ENCODE assay signal across 9 mouse cellular contexts in the genomic region with DNA sequence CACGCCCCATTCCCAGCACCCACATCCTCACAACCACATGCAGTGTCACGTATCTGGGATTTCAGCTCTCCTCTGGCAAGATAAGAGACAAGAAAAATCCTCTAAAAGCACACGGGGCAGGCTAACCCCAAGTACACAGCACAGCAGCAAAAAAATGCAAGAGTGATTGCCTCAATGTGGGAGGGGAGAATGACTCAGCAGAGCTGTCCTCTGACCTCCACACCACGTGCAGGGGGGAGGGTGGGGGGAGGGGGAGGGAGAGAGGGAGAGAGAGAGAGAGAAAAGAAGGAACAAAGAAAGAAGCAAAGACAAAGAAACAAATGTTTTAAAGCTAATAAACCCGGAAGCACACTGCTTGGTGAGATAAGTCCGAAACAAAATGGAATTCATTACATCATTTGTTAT. TPM values are rescaled to one million over a fixed set of nuclear protein-coding genes. Genes with fewer than 3 reads are reported as not detected.
A peak's percentile ranks its signal among the peaks of the same experiment; 100 is the strongest.
DNase-seq lines count a peak whose midpoint lies in the region; ATAC-seq and TF ChIP-seq lines count a peak whose summit lies in the region.
"Had no signal": no experiment of that assay in that cellular context is flagged by ENCODE, and none has a peak within 500 bp of the region (broad histone marks: within the 10 kb centered on the region; RNA-seq: fewer than 3 reads in every experiment).

No protein-coding gene starts in this region.

- peak overlapping the region; percentile 95 for H3K27ac ChIP-seq in ES-E14 (ENCODE audit: insufficient read depth, low read depth, low read length, poor library complexity, severe bottlenecking)
- H3K27ac ChIP-seq in liver, embryonic 14.5 days = peak overlapping the region; percentile 95

- H3K9ac ChIP-seq in ES-E14 (ENCODE audit: insufficient read depth, low read depth, low read length, poor library complexity, severe bottlenecking) = peak overlapping the region; percentile 82
- peak overlapping the region; percentile 49 for H3K9ac ChIP-seq in liver, embryonic 14.5 days (replicated peaks)

- peak overlapping the region; percentile 35 to 45 for H3K4me3 ChIP-seq in ES-E14 (ENCODE audit: insufficient read depth in 1 of 2, low read depth in 1 of 2, low read length in 2 of 2, poor library complexity in 1 of 2, severe bottlenecking in 1 of 2)
- peak overlapping the region; percentile 53 to 63 for H3K4me3 ChIP-seq in liver, embryonic 14.5 days (ENCODE audit: insufficient read depth in 1 of 2, low read depth in 2 of 2, low read length in 2 of 2)

- no peaks in the 10 kb centered on the region for H3K27me3 ChIP-seq in liver, embryonic 14.5 days (ENCODE audit: control insufficient read depth, insufficient read depth, low read length)

- peak; percentile 50 for ATAC-seq in liver, embryonic 14.5 days (ENCODE audit: insufficient read depth)
- no peak; the same call in 1 of the 2 replicates for ATAC-seq in frontal cortex, adult (ENCODE audit: low TSS enrichment)

- peak overlapping the region; percentile 56 for H3K4me2 ChIP-seq in liver, embryonic 14.5 days (ENCODE audit: low read depth)

- no peaks in the 10 kb centered on the region for H3K36me3 ChIP-seq in ES-E14 (ENCODE audit: control insufficient read depth, insufficient read depth, low read length, poor library complexity, severe bottlenecking)
- H3K36me3 ChIP-seq in liver, embryonic 14.5 days (replicated peaks; ENCODE audit: control insufficient read depth, insufficient read depth, low read depth) = no peaks in the 10 kb centered on the region

- DNase-seq in kidney, adult 11 months = peak; percentile 10
- DNase-seq in kidney, postnatal 10 days = no peak
- peak; percentile 75 for DNase-seq in ES-E14 (ENCODE audit: low read depth, low spot score)
- DNase-seq in embryo, embryonic 10 days (ENCODE audit: low spot score) = peak; percentile 72
- DNase-seq in liver, embryonic 14.5 days (ENCODE audit: low read depth in 3 of 3, low spot score in 3 of 3) = peak; percentile 81 to 83 (median 82)
- no peak for DNase-seq in B cell, adult 2 months
- no peak for DNase-seq in right cerebral cortex, postnatal 36 days (ENCODE audit: low spot score in 2 of 2)

- TF ChIP-seq EP300 in liver, embryonic 14.5 days (IDR thresholded peaks at IDR 0.05; ENCODE audit: low read depth) = peak; percentile 61; the same call in 1 of the 2 replicates

- no peaks in the 10 kb centered on the region for H3K9me3 ChIP-seq in ES-E14 (ENCODE audit: control insufficient read depth, insufficient read depth, low read depth, low read length)
- H3K9me3 ChIP-seq in liver, embryonic 14.5 days (ENCODE audit: control insufficient read depth, low read length) = no peaks in the 10 kb centered on the region

- in situ Hi-C loops in ES-E14 (cut with MboI; ENCODE audit: low sequenced_read_pairs in 2 of 2, unreplicated experiment in 2 of 2) = no loop called here

- WGBS in liver, embryonic 14.5 days (ENCODE audit: insufficient replicate concordance) = 8% methylated on average over 6 of the region's 6 CpGs

- peaks cover 16 to 23% of the 10 kb centered on the region in 2 experiments; a peak in 3 of 4 replicates for H3K4me1 ChIP-seq in ES-E14 (ENCODE audit: control insufficient read depth in 2 of 2, insufficient read depth in 2 of 2, low read length in 2 of 2, poor library complexity in 1 of 2)
- peaks cover 47 to 58% of the 10 kb centered on the region in 2 experiments for H3K4me1 ChIP-seq in liver, embryonic 14.5 days (replicated peaks; ENCODE audit: control insufficient read depth in 2 of 2, insufficient read depth in 2 of 2, low read length in 1 of 2)

- no peak for TF ChIP-seq CTCF in liver, embryonic 14.5 days (IDR thresholded peaks at IDR 0.05; ENCODE audit: low read depth)

TF ChIP-seq in ES-E14, 5 proteins besides CTCF, POLR2A, EP300 and RAD21:
- no peak for TF ChIP-seq CHD2 (IDR thresholded peaks at IDR 0.05; ENCODE audit: low read depth, low read length)
- TF ChIP-seq ZNF384 (IDR thresholded peaks at IDR 0.05; ENCODE audit: low read depth, low read length) = peak; percentile 62; the same call in 1 of the 2 replicates
- peak; percentile 95 for TF ChIP-seq MAFK (IDR thresholded peaks at IDR 0.05; ENCODE audit: insufficient read depth, low read depth, low read length)

RNA-seq across cellular contexts. Expression of a gene that starts 11.1 kb away (rescaled TPM):
- 4.6 and 6.7 TPM in 2 replicates for total RNA-seq in ES-E14 (2012; rRNA removed)
- polyA plus RNA-seq in liver, embryonic 14.5 days (2012; rRNA removed) = 0.37 and 1.5 TPM in 2 replicates
- 1.3 and 2.2 TPM in 2 replicates for polyA plus RNA-seq in liver, embryonic 14.5 days (2014; fragmentation: Nextera tagmentation; extraction: Ambion mirVana)

RNA-seq across cellular contexts. Expression of a gene that starts 18.8 kb away (rescaled TPM):
- total RNA-seq in ES-E14 (2012; rRNA removed) = 0.18 TPM in 1 of 2 replicates, not detected in the other
- not detected in 2 replicates for polyA plus RNA-seq in liver, embryonic 14.5 days (2012; rRNA removed)
- not detected in 2 replicates for polyA plus RNA-seq in liver, embryonic 14.5 days (2014; fragmentation: Nextera tagmentation; extraction: Ambion mirVana)
- polyA plus RNA-seq: cortical plate, adult 2 months had no signal

RNA-seq across cellular contexts. Expression of a gene that starts 19.0 kb away (rescaled TPM):
- 0.53 and 0.54 TPM in 2 replicates for total RNA-seq in ES-E14 (2012; rRNA removed)
- not detected in 2 replicates for polyA plus RNA-seq in liver, embryonic 14.5 days (2012; rRNA removed)
- not detected in 2 replicates for polyA plus RNA-seq in liver, embryonic 14.5 days (2014; fragmentation: Nextera tagmentation; extraction: Ambion mirVana)
- polyA plus RNA-seq: cortical plate, adult 2 months had no signal

RNA-seq across cellular contexts. Expression of a gene that starts 33.3 kb away (rescaled TPM):
- total RNA-seq in ES-E14 (2012; rRNA removed) = 2,686 and 2,786 TPM in 2 replicates
- polyA plus RNA-seq in liver, embryonic 14.5 days (2012; rRNA removed) = 418 and 615 TPM in 2 replicates
- 1,649 and 1,654 TPM in 2 replicates for polyA plus RNA-seq in liver, embryonic 14.5 days (2014; fragmentation: Nextera tagmentation; extraction: Ambion mirVana)

RNA-seq across cellular contexts. Expression of a gene that starts 46.3 kb away (rescaled TPM):
- total RNA-seq in ES-E14 (2012; rRNA removed) = 1.3 and 1.5 TPM in 2 replicates
- 0.81 and 1.0 TPM in 2 replicates for polyA plus RNA-seq in liver, embryonic 14.5 days (2012; rRNA removed)
- 1.4 and 2.0 TPM in 2 replicates for polyA plus RNA-seq in liver, embryonic 14.5 days (2014; fragmentation: Nextera tagmentation; extraction: Ambion mirVana)

Comparison
In these comparisons a context has a peak if more than half of its experiments do, and no peak if none do; other contexts are left out.
1. DNase-seq: peak in kidney, adult 11 months (single experiment), ES-E14 (single experiment), embryo, embryonic 10 days (single experiment) and liver, embryonic 14.5 days (3 of 3); none in kidney, postnatal 10 days (single experiment), B cell, adult 2 months (0 of 2) and right cerebral cortex, postnatal 36 days (0 of 2).